Mouse (Mus musculus) hindbrain, embryonic 11.5 days (tissue): Measurements from ENCODE around the gene Stx7. TPM values are rescaled to one million over a fixed set of nuclear protein-coding genes. Genes with fewer than 3 reads are reported as not detected.

ENCODE experiments used
- ATAC-seq: fragments of 200-750 bp; cut with Nextera tagmentation; 2 replicates; pipeline ENCODE4 v1.8.0; 2017; ENCODE audit warnings: mild to moderate bottlenecking, moderate TSS enrichment, moderate library complexity; ENCODE audit not compliant: low FRiP score
- DNase-seq: peaks from one replicate; pipeline ENCODE4 v3.0.0-alpha.2; 2015; ENCODE audit warnings: low spot score
- H3K27ac ChIP-seq: fragments of 300-500 bp; sonication (generic); 2 replicates; pipeline ENCODE4 v1.5.1; 2014; ENCODE audit warnings: mild to moderate bottlenecking, low read depth, low read length
- H3K27me3 ChIP-seq: fragments of 300-500 bp; sonication (generic); 2 replicates; pipeline ENCODE4 v1.6.1; 2014; ENCODE audit warnings: mild to moderate bottlenecking, low read length, moderate library complexity, mixed read lengths; ENCODE audit not compliant: control insufficient read depth, insufficient read depth
- H3K36me3 ChIP-seq: fragments of 300-500 bp; sonication (generic); 2 replicates; pipeline ENCODE4 v1.6.1; 2014; ENCODE audit warnings: mild to moderate bottlenecking, low read length, moderate library complexity, mixed read lengths; ENCODE audit not compliant: control insufficient read depth, insufficient read depth
- H3K4me1 ChIP-seq: fragments of 300-500 bp; sonication (generic); replicated peaks from 2 replicates; pipeline ENCODE4 v1.6.1; 2014; ENCODE audit warnings: low read length, mixed read lengths; ENCODE audit not compliant: control insufficient read depth, insufficient read depth
- H3K4me2 ChIP-seq: fragments of 300-500 bp; sonication (generic); replicated peaks from 2 replicates; pipeline ENCODE4 v1.6.1; 2014; ENCODE audit warnings: mild to moderate bottlenecking, low read depth, low read length
- H3K4me3 ChIP-seq: fragments of 300-500 bp; sonication (generic); 2 replicates; pipeline ENCODE4 v1.5.1; 2014; ENCODE audit warnings: low read depth, low read length
- H3K9ac ChIP-seq: fragments of 300-500 bp; sonication (generic); 2 replicates; pipeline ENCODE4 v1.6.1; 2014; ENCODE audit warnings: low read depth, low read length
- H3K9me3 ChIP-seq: fragments of 300-500 bp; sonication (generic); 2 replicates; pipeline ENCODE4 v1.6.1; 2016; ENCODE audit warnings: low read length; ENCODE audit not compliant: control insufficient read depth
- WGBS: fragments of 180-500 bp; shearing (Covaris S2); extraction: QIAGEN DNeasy Blood & Tissue Kit; methylation state at CpG from one replicate; pipeline ENCODE4 v1.1.7; 2014; 5-methylcytosine and 5-hydroxymethylcytosine counted together
- polyA plus RNA-seq: library from polyadenylated mRNA; unstranded; fragments of >200 nt; fragmentation: Nextera tagmentation; extraction: Ambion mirVana; gene quantifications from 2 replicates; pipeline ENCODE4 v1.2.1, GENCODE M21; 2014

Gene Stx7
- polyA plus RNA-seq, 1 experiment from 2014 or later, result 120 TPM

GRCm38 (mm10) chr10:24190392-24190791 is 41.3 kb downstream of the Stx7 start:
- Histone ChIP-seq H3K9me3 (no peaks in the 10 kb centered on the region), H3K27me3 (no peaks in the 10 kb centered on the region), H3K36me3 (no peaks in the 10 kb centered on the region), H3K27ac (no peak overlapping the region), H3K4me3 (no peak overlapping the region), H3K4me2 (no peak overlapping the region), H3K9ac (no peak overlapping the region), H3K4me1 (no peaks in the 10 kb centered on the region)
- 67% methylated on average over 7 of the region's 7 CpGs for WGBS
- ATAC-seq (no peak), DNase-seq (no peak)

GRCm38 (mm10) chr10:24191977-24192376 is 42.9 kb downstream of the Stx7 start:
- Histone ChIP-seq H3K27me3 (no peaks in the 10 kb centered on the region), H3K27ac (no peak overlapping the region), H3K36me3 (no peaks in the 10 kb centered on the region), H3K9ac (no peak overlapping the region), H3K9me3 (no peaks in the 10 kb centered on the region), H3K4me2 (no peak overlapping the region), H3K4me3 (no peak overlapping the region), H3K4me1 (no peaks in the 10 kb centered on the region)
- DNase-seq (no peak), ATAC-seq (no peak)
- WGBS, result 50% methylated on average over 1 of the region's 1 CpGs

- H3K27me3 ChIP-seq, result no peaks in the 10 kb centered on the region
- H3K4me2 ChIP-seq, result no peak overlapping the region
- no peaks in the 10 kb centered on the region for H3K36me3 ChIP-seq
- H3K9ac ChIP-seq, result no peak overlapping the region
- no peak overlapping the region for H3K4me3 ChIP-seq
- WGBS, result 25% methylated on average over 12 of the region's 12 CpGs
- ATAC-seq (peak; percentile 89), DNase-seq (peak; percentile 57)
- H3K9me3 ChIP-seq, result no peaks in the 10 kb centered on the region
- no peak overlapping the region for H3K27ac ChIP-seq
- no peaks in the 10 kb centered on the region for H3K4me1 ChIP-seq
Measured at GRCm38 (mm10) chr10:24199303-24199702, 50.2 kb downstream of the Stx7 start.

GRCm38 (mm10) chr10:24200099-24200498 is 51.0 kb downstream of the Stx7 start:
- 38% methylated on average over 3 of the region's 3 CpGs for WGBS

GRCm38 (mm10) chr10:24210075-24210474 is 61.0 kb downstream of the Stx7 start:
- WGBS, result 85% methylated on average over 6 of the region's 6 CpGs
- H3K36me3 ChIP-seq, result no peaks in the 10 kb centered on the region
- H3K4me3 ChIP-seq, result no peak overlapping the region
- no peak overlapping the region for H3K9ac ChIP-seq
- H3K9me3 ChIP-seq, result no peaks in the 10 kb centered on the region
- DNase-seq, result no peak
- no peaks in the 10 kb centered on the region for H3K27me3 ChIP-seq
- H3K4me1 ChIP-seq, result no peaks in the 10 kb centered on the region
- H3K27ac ChIP-seq, result no peak overlapping the region
- ATAC-seq, result no peak
- H3K4me2 ChIP-seq, result no peak overlapping the region

More at GRCm38 (mm10) chr10:24200099-24200498, 51.0 kb downstream of the Stx7 start:
- Histone ChIP-seq H3K9me3 (no peaks in the 10 kb centered on the region), H3K27ac (no peak overlapping the region), H3K4me2 (no peak overlapping the region), H3K4me1 (no peaks in the 10 kb centered on the region), H3K27me3 (no peaks in the 10 kb centered on the region), H3K9ac (no peak overlapping the region), H3K4me3 (no peak overlapping the region), H3K36me3 (no peaks in the 10 kb centered on the region)
- DNase-seq (no peak), ATAC-seq (peak; percentile 39)

- 64% methylated on average over 5 of the region's 5 CpGs for WGBS
- ATAC-seq (no peak), DNase-seq (no peak)
- Histone ChIP-seq H3K9me3 (no peaks in the 10 kb centered on the region), H3K36me3 (no peaks in the 10 kb centered on the region), H3K4me1 (no peaks in the 10 kb centered on the region), H3K9ac (no peak overlapping the region), H3K4me3 (no peak overlapping the region), H3K4me2 (no peak overlapping the region), H3K27ac (no peak overlapping the region), H3K27me3 (no peaks in the 10 kb centered on the region)
Measured at GRCm38 (mm10) chr10:24213297-24213696, 64.2 kb downstream of the Stx7 start.

GRCm38 (mm10) chr10:24217558-24218268 is 68.6 kb downstream of the Stx7 start:
- DNase-seq (no peak), ATAC-seq (no peak)
- no peak overlapping the region for H3K9ac ChIP-seq
- H3K4me3 ChIP-seq, result no peak overlapping the region
- no peaks in the 10 kb centered on the region for H3K4me1 ChIP-seq
- peaks cover 3% of the 10 kb centered on the region; the same call in 1 of the 2 replicates for H3K27me3 ChIP-seq
- no peaks in the 10 kb centered on the region for H3K36me3 ChIP-seq
- H3K27ac ChIP-seq, result no peak overlapping the region
- H3K4me2 ChIP-seq, result no peak overlapping the region
- WGBS, result 68% methylated on average over 6 of the region's 6 CpGs
- H3K9me3 ChIP-seq, result no peaks in the 10 kb centered on the region

- no peaks in the 10 kb centered on the region for H3K9me3 ChIP-seq
- H3K4me3 ChIP-seq, result no peak overlapping the region
- no peak overlapping the region for H3K4me2 ChIP-seq
- H3K9ac ChIP-seq, result no peak overlapping the region
- ATAC-seq, result no peak
- H3K4me1 ChIP-seq, result 0 out of 2 replicates have a peak, but pooled peaks cover 3% of the 10 kb centered on the region
- DNase-seq, result no peak
- H3K36me3 ChIP-seq, result no peaks in the 10 kb centered on the region
- WGBS, result 91% methylated on average over 5 of the region's 5 CpGs
- H3K27ac ChIP-seq, result no peak overlapping the region
- peaks cover 15% of the 10 kb centered on the region for H3K27me3 ChIP-seq
Measured at GRCm38 (mm10) chr10:24220931-24221330, 71.8 kb downstream of the Stx7 start.

- Histone ChIP-seq H3K4me2 (peak overlapping the region; percentile 92), H3K27ac (no peak overlapping the region), H3K36me3 (no peaks in the 10 kb centered on the region), H3K4me3 (peak overlapping the region; percentile 51), H3K27me3 (peaks cover 15% of the 10 kb centered on the region), H3K9me3 (no peaks in the 10 kb centered on the region), H3K9ac (peak overlapping the region; percentile 60; the same call in 1 of the 2 replicates), H3K4me1 (0 out of 2 replicates have a peak, but pooled peaks cover 3% of the 10 kb centered on the region)
- 9% methylated on average over 6 of the region's 6 CpGs for WGBS
- DNase-seq, result no peak
- no peak for ATAC-seq
Measured at GRCm38 (mm10) chr10:24222911-24223310, 73.8 kb downstream of the Stx7 start.
